ENCODE assay signal across 9 mouse cellular contexts in genomic region chr1:38769920-38770319, GRCm38 (mm10).
DNase-seq lines count a peak whose midpoint lies in the region; ATAC-seq and TF ChIP-seq lines count a peak whose summit lies in the region.
"Had no signal": no experiment of that assay in that cellular context is flagged by ENCODE, and none has a peak within 500 bp of the region (broad histone marks: within the 10 kb centered on the region; RNA-seq: fewer than 3 reads in every experiment).

No protein-coding gene starts in this region.

- no peak overlapping the region for H3K4me2 ChIP-seq in neural tube, embryonic 15.5 days
- H3K4me2 ChIP-seq: hindbrain, embryonic 15.5 days had no signal

- ATAC-seq in CD4-positive, CD25-positive, alpha-beta regulatory T cell, adult 4 months, result no peak
- ATAC-seq in neural tube, embryonic 15.5 days (ENCODE audit: low FRiP score), result no peak

- TF ChIP-seq CTCF in lung, adult 2 months (IDR thresholded peaks at IDR 0.05; ENCODE audit: insufficient read depth, low read length), result peak; percentile 67

- no peak overlapping the region for H3K4me3 ChIP-seq in neural tube, embryonic 15.5 days (replicated peaks)
- no peak overlapping the region for H3K4me3 ChIP-seq in lung, adult 2 months (replicated peaks; ENCODE audit: extremely low read depth, low read depth, low read length)
- H3K4me3 ChIP-seq: hindbrain, embryonic 15.5 days had no signal

- no peaks in the 10 kb centered on the region for H3K36me3 ChIP-seq in neural tube, embryonic 15.5 days
- H3K36me3 ChIP-seq: hindbrain, embryonic 15.5 days had no signal

- H3K27ac ChIP-seq in neural tube, embryonic 15.5 days (replicated peaks), result no peak overlapping the region
- H3K27ac ChIP-seq: hindbrain, embryonic 15.5 days had no signal

- DNase-seq in CD4-positive, CD25-positive, alpha-beta regulatory T cell, adult 2 months (ENCODE audit: low read depth, low spot score), result peak; percentile 75
- peak; percentile 75 for DNase-seq in neural tube, embryonic 10.5 days (ENCODE audit: extremely low spot score, low spot score)
- peak; percentile 86 for DNase-seq in embryo, embryonic 10.5 days (ENCODE audit: low spot score)
- peak; percentile 6 to 73 for DNase-seq in kidney, postnatal 36 days
- DNase-seq in lung, adult 2 months, result peak; percentile 47
- DNase-seq in spleen, postnatal 10 days (ENCODE audit: low spot score in 2 of 2), result peak; percentile 33 to 82

- no peaks in the 10 kb centered on the region for H3K27me3 ChIP-seq in neural tube, embryonic 15.5 days (replicated peaks)
- H3K27me3 ChIP-seq: hindbrain, embryonic 15.5 days had no signal

- TF ChIP-seq POLR2A in lung, adult 2 months (IDR thresholded peaks at IDR 0.05; ENCODE audit: borderline replicate concordance, extremely low read depth, low read depth, low read length), result no peak

- no peak overlapping the region for H3K9ac ChIP-seq in neural tube, embryonic 15.5 days (replicated peaks)
- H3K9ac ChIP-seq: hindbrain, embryonic 15.5 days had no signal

- peaks cover 24% of the 10 kb centered on the region for H3K4me1 ChIP-seq in neural tube, embryonic 15.5 days
- H3K4me1 ChIP-seq in lung, adult 2 months (ENCODE audit: control insufficient read depth, insufficient read depth, low read length), result no peaks in the 10 kb centered on the region

- no peaks in the 10 kb centered on the region for H3K9me3 ChIP-seq in neural tube, embryonic 15.5 days (replicated peaks)
- H3K9me3 ChIP-seq: hindbrain, embryonic 15.5 days had no signal

- WGBS in neural tube, embryonic 15.5 days, result 20% methylated on average over 6 of the region's 6 CpGs
- WGBS in lung, adult 2 months, result 22% methylated on average over 6 of the region's 6 CpGs
